Comparison of ENCODE assay signal across 11 mouse cellular contexts in the genomic region with DNA sequence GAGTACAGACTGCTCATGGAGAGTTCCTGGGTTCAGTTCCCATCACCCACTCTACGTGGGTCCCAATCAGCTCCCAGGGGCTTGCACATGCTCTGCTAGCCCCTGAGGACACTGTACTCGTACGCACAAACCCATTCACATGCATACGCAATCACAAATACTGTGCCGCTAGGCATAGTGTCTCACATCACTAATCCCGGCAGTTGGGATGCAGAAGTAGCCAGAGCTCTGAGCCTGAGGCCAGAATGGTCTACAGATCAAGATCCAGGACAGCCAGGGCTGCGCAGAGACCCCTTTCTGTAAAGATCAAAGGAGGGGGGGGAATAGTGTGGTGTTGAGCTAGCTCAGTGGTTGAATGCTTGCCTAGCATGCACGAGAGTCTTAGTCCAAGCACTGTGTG.
"Had no signal": no experiment of that assay in that cellular context is flagged by ENCODE, and none has a peak within 500 bp of the region (broad histone marks: within the 10 kb centered on the region; RNA-seq: fewer than 3 reads in every experiment).

No protein-coding gene starts in this region.

- H3K4me3 ChIP-seq: left cerebral cortex, adult 2 months; limb, embryonic 15.5 days; midbrain, embryonic 13.5 days had no signal

- H3K27me3 ChIP-seq: limb, embryonic 15.5 days; midbrain, embryonic 13.5 days had no signal

- H3K9ac ChIP-seq: limb, embryonic 15.5 days; lung, embryonic 14.5 days; midbrain, embryonic 13.5 days had no signal

- H3K27ac ChIP-seq: left cerebral cortex, adult 2 months; limb, embryonic 15.5 days; macrophage; midbrain, embryonic 13.5 days had no signal

- ATAC-seq: intestine, postnatal 0 days; midbrain, embryonic 13.5 days had no signal

- H3K4me2 ChIP-seq: limb, embryonic 15.5 days; lung, embryonic 14.5 days; midbrain, embryonic 13.5 days had no signal

- DNase-seq: kidney, adult 8-10 months; kidney, postnatal 25 days; lung, embryonic 14.5 days; lung, postnatal 14 days; right cerebral cortex, postnatal 25 days; thymus, postnatal 36 days had no signal

- H3K9me3 ChIP-seq: limb, embryonic 15.5 days; midbrain, embryonic 13.5 days had no signal

- H3K36me3 ChIP-seq: limb, embryonic 15.5 days; midbrain, embryonic 13.5 days had no signal
